Mouse (Mus musculus): ENCODE data around the gene Olfr697. TPM values are rescaled to one million over a fixed set of nuclear protein-coding genes. Genes with fewer than 3 reads are reported as not detected.
"Not testable (repeated sequence)": the region's sequence is repeated elsewhere in the genome, so short reads cannot be mapped to it uniquely, and the experiment has no call there.

The Olfr697 gene
- polyA plus RNA-seq, 1 experiment = not detected

DNA sequence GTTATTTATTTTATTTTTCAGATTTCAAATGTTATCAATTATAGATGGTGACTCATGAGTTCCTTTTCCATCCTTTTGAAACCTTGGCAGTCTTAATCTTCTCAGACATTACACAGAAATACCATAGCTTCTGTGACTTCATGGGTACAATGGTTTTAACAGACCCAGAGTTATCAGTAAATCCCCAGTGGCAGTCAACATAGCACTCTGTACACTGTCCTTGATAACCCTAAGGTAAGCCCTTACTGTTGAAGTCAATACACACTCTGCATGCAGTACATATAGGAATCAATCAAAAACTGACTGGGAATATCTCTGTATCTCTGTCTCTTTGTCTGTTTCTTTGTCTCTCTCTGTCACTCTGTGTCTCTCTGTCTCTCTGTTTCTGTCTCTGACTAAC lies 5.2 kb downstream of the Olfr697 start:
- TF ChIP-seq EP300 (IDR thresholded peaks at IDR 0.05; ENCODE audit: insufficient read depth, low read depth, low read length) (no peak), CTCF (IDR thresholded peaks at IDR 0.05; ENCODE audit: low read depth, low read length) (no peak), POLR2A (IDR thresholded peaks at IDR 0.05; ENCODE audit: insufficient read depth, low read length) (no peak)
- Histone ChIP-seq H3K9me3 (replicated peaks; ENCODE audit: control insufficient read depth, insufficient read depth, low read length, poor library complexity, severe bottlenecking) (no peaks in the 10 kb centered on the region), H3K27me3 (ENCODE audit: control insufficient read depth, insufficient read depth, low read length, poor library complexity, severe bottlenecking) (no peaks in the 10 kb centered on the region), H3K36me3 (ENCODE audit: control insufficient read depth, insufficient read depth, low read length, poor library complexity, severe bottlenecking) (no peaks in the 10 kb centered on the region), H3K4me3 (ENCODE audit: low read depth, low read length) (no peak overlapping the region), H3K9ac (ENCODE audit: low read depth, poor library complexity, severe bottlenecking) (no peak overlapping the region), H3K4me1 (ENCODE audit: control insufficient read depth, insufficient read depth, low read length) (no peaks in the 10 kb centered on the region), H3K27ac (ENCODE audit: insufficient read depth, low read length) (no peak overlapping the region)

- Histone ChIP-seq H3K27me3 (ENCODE audit: control insufficient read depth, insufficient read depth, low read length, poor library complexity, severe bottlenecking) (no peaks in the 10 kb centered on the region), H3K4me1 (ENCODE audit: control insufficient read depth, insufficient read depth, low read length) (no peaks in the 10 kb centered on the region), H3K27ac (ENCODE audit: insufficient read depth, low read length) (no peak overlapping the region), H3K9me3 (replicated peaks; ENCODE audit: control insufficient read depth, insufficient read depth, low read length, poor library complexity, severe bottlenecking) (no peaks in the 10 kb centered on the region), H3K4me3 (ENCODE audit: low read depth, low read length) (no peak overlapping the region), H3K36me3 (ENCODE audit: control insufficient read depth, insufficient read depth, low read length, poor library complexity, severe bottlenecking) (no peaks in the 10 kb centered on the region), H3K9ac (ENCODE audit: low read depth, poor library complexity, severe bottlenecking) (no peak overlapping the region)
- TF ChIP-seq CTCF (IDR thresholded peaks at IDR 0.05; ENCODE audit: low read depth, low read length) (no peak), EP300 (IDR thresholded peaks at IDR 0.05; ENCODE audit: insufficient read depth, low read depth, low read length) (no peak)
Observed at GRCm38 (mm10) chr7:106733717-106734116, 8.5 kb downstream of the Olfr697 start.

GRCm38 (mm10) chr7:106725654-106726053 lies 16.6 kb downstream of the Olfr697 start:
- not testable (repeated sequence) for H3K9me3 ChIP-seq (replicated peaks; ENCODE audit: control insufficient read depth, insufficient read depth, low read length, poor library complexity, severe bottlenecking); H3K4me3 ChIP-seq (ENCODE audit: low read depth, low read length); H3K4me1 ChIP-seq (ENCODE audit: control insufficient read depth, insufficient read depth, low read length); H3K27ac ChIP-seq (ENCODE audit: insufficient read depth, low read length); H3K9ac ChIP-seq (ENCODE audit: low read depth, poor library complexity, severe bottlenecking); H3K27me3 ChIP-seq (ENCODE audit: control insufficient read depth, insufficient read depth, low read length, poor library complexity, severe bottlenecking); H3K36me3 ChIP-seq (ENCODE audit: control insufficient read depth, insufficient read depth, low read length, poor library complexity, severe bottlenecking)

DNA sequence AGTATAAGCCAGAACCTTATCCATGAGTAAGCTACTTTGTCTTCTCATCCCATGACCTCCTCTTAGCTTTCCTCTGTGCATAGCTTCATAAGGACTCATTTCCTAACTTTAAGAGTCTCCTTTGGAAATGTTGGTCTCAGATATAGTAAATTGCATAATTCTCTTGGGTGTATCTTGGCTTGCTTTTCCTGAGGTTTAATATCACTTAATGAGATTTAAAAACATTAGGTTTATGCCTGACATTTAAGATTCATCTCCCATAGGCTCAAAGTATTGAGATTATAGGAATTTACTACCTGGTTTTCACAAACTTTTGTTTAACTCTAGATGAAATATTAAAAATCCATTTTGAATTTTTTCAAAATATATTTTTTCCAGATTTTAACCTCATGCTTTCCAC lies 25.9 kb downstream of the Olfr697 start, which contains the start of gene Olfr695:
TSS of gene Olfr695 (minus strand) at position 101 of the 400 bp plus-strand sequence.
- no peak within 1 kb of the TSS for H3K9ac ChIP-seq (ENCODE audit: low read depth, poor library complexity, severe bottlenecking)
- H3K36me3 ChIP-seq (ENCODE audit: control insufficient read depth, insufficient read depth, low read length, poor library complexity, severe bottlenecking) = no peaks in the 10 kb centered on the region
- TF ChIP-seq POLR2A (IDR thresholded peaks at IDR 0.05; ENCODE audit: insufficient read depth, low read length) (no peak), EP300 (IDR thresholded peaks at IDR 0.05; ENCODE audit: insufficient read depth, low read depth, low read length) (no peak), CTCF (IDR thresholded peaks at IDR 0.05; ENCODE audit: low read depth, low read length) (no peak)

GRCm38 (mm10) chr7:106711463-106711862 lies 30.8 kb downstream of the Olfr697 start:
- no peak for TF ChIP-seq POLR2A (IDR thresholded peaks at IDR 0.05; ENCODE audit: insufficient read depth, low read length)
- no peak for TF ChIP-seq CTCF (IDR thresholded peaks at IDR 0.05; ENCODE audit: low read depth, low read length)
- TF ChIP-seq EP300 (IDR thresholded peaks at IDR 0.05; ENCODE audit: insufficient read depth, low read depth, low read length) = no peak
- no peaks in the 10 kb centered on the region for H3K4me1 ChIP-seq (ENCODE audit: control insufficient read depth, insufficient read depth, low read length)
- H3K27me3 ChIP-seq (ENCODE audit: control insufficient read depth, insufficient read depth, low read length, poor library complexity, severe bottlenecking) = no peaks in the 10 kb centered on the region
- no peaks in the 10 kb centered on the region for H3K9me3 ChIP-seq (replicated peaks; ENCODE audit: control insufficient read depth, insufficient read depth, low read length, poor library complexity, severe bottlenecking)
- H3K9ac ChIP-seq (ENCODE audit: low read depth, poor library complexity, severe bottlenecking) = no peak overlapping the region
- no peak overlapping the region for H3K4me3 ChIP-seq (ENCODE audit: low read depth, low read length)
- no peaks in the 10 kb centered on the region for H3K36me3 ChIP-seq (ENCODE audit: control insufficient read depth, insufficient read depth, low read length, poor library complexity, severe bottlenecking)
- no peak overlapping the region for H3K27ac ChIP-seq (ENCODE audit: insufficient read depth, low read length)

More for the DNA sequence above, 25.9 kb downstream of the Olfr697 start, which contains the start of gene Olfr695:
- no peak within 1 kb of the TSS for H3K27ac ChIP-seq (ENCODE audit: insufficient read depth, low read length)
- no peaks in the 10 kb centered on the region; the same call in 1 of the 2 replicates for H3K9me3 ChIP-seq (replicated peaks; ENCODE audit: control insufficient read depth, insufficient read depth, low read length, poor library complexity, severe bottlenecking)
- no peaks in the 10 kb centered on the region for H3K4me1 ChIP-seq (ENCODE audit: control insufficient read depth, insufficient read depth, low read length)
- H3K27me3 ChIP-seq (ENCODE audit: control insufficient read depth, insufficient read depth, low read length, poor library complexity, severe bottlenecking) = no peaks in the 10 kb centered on the region
- H3K4me3 ChIP-seq (ENCODE audit: low read depth, low read length) = no peak within 1 kb of the TSS

DNA sequence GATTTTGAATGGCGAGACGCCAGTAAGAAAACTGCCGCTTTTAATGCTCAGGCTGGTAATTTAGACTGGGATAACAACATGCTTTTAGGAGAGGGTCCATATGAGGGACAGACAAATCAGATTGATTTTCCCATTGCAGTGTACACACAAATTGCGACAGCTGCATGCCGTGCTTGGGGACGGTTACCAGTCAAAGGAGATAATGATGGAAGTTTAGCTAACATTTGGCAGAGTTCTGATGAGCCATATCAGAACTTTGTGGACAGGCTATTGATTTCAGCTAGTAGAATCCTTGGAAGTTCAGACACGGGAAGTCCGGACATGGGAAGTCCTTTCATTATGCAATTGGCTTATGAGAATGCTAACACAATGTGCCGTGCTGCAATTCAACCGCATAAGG lies 34.5 kb downstream of the Olfr697 start:
- not testable (repeated sequence) for H3K27me3 ChIP-seq (ENCODE audit: control insufficient read depth, insufficient read depth, low read length, poor library complexity, severe bottlenecking); H3K9ac ChIP-seq (ENCODE audit: low read depth, poor library complexity, severe bottlenecking); H3K9me3 ChIP-seq (replicated peaks; ENCODE audit: control insufficient read depth, insufficient read depth, low read length, poor library complexity, severe bottlenecking); H3K4me3 ChIP-seq (ENCODE audit: low read depth, low read length); H3K27ac ChIP-seq (ENCODE audit: insufficient read depth, low read length); H3K4me1 ChIP-seq (ENCODE audit: control insufficient read depth, insufficient read depth, low read length); H3K36me3 ChIP-seq (ENCODE audit: control insufficient read depth, insufficient read depth, low read length, poor library complexity, severe bottlenecking)

Data from ES-Bruce4 (cell line).